11 mouse cellular contexts compared by ENCODE assay signal in the genomic region with DNA sequence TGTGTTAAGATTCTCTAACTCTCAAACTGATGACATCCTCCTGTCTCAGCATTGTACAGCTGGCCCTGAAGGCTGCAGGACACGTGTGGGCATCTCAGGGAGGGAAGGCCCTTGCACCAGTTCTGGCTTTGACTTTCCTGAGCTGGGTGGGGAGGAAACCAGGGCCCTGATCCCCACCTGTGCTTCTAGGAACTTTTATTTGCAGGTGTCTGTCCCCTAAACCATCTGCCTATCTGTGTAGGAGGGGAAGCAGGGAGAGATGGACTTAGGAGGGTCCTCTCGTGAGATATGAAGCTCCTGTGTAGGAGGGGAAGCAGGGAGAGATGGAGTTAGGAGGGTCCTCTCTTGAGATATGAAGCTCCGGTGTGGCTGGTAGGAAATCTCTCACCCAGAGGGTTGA. TPM values are rescaled to one million over a fixed set of nuclear protein-coding genes. Genes with fewer than 3 reads are reported as not detected.
A peak's percentile ranks its signal among the peaks of the same experiment; 100 is the strongest.
DNase-seq lines count a peak whose midpoint lies in the region; ATAC-seq and TF ChIP-seq lines count a peak whose summit lies in the region.
"Had no signal": no experiment of that assay in that cellular context is flagged by ENCODE, and none has a peak within 500 bp of the region (broad histone marks: within the 10 kb centered on the region; RNA-seq: fewer than 3 reads in every experiment).

No protein-coding gene starts in this region.

- H3K27ac ChIP-seq in kidney, adult 2 months (ENCODE audit: insufficient read depth, low read depth, low read length): peak overlapping the region; percentile 95
- H3K27ac ChIP-seq in embryonic facial prominence, embryonic 10.5 days (replicated peaks): peak overlapping the region; percentile 91
- H3K27ac ChIP-seq in limb, embryonic 13.5 days: peak overlapping the region; percentile 98
- H3K27ac ChIP-seq: hindbrain, postnatal 0 days had no signal

- no peak for TF ChIP-seq POLR2A in kidney, adult 2 months (IDR thresholded peaks at IDR 0.05; ENCODE audit: low read depth, low read length)

- no peak for DNase-seq in kidney, adult 2 months
- DNase-seq in kidney, adult 9 months: no peak
- DNase-seq in 3T3-L1 (ENCODE audit: low read depth, low spot score): peak; percentile 25
- no peak for DNase-seq in embryonic facial prominence, embryonic 10.5 days (ENCODE audit: low spot score)
- DNase-seq in frontal cortex, postnatal 36 days (ENCODE audit: low spot score in 2 of 2): no peak
- DNase-seq in urinary bladder, adult 18-20 months (ENCODE audit: low spot score in 2 of 2): no peak
- DNase-seq: thymus, postnatal 14 days had no signal

- WGBS in kidney, adult 2 months: 48% methylated on average over 3 of the region's 3 CpGs
- 45% methylated on average over 3 of the region's 3 CpGs for whole genome bisulfite sequencing in embryonic facial prominence, embryonic 10.5 days
- 44% methylated on average over 3 of the region's 3 CpGs for WGBS in limb, embryonic 13.5 days

- H3K9me3 ChIP-seq in embryonic facial prominence, embryonic 10.5 days: no peaks in the 10 kb centered on the region
- H3K9me3 ChIP-seq in limb, embryonic 13.5 days: no peaks in the 10 kb centered on the region
- H3K9me3 ChIP-seq: neural tube, embryonic 13.5 days had no signal

- 0 out of 2 replicates have a peak overlapping the region, but pooled peaks have one; percentile 27 for H3K4me3 ChIP-seq in kidney, adult 2 months (ENCODE audit: insufficient read depth, low read depth, low read length)
- H3K4me3 ChIP-seq in embryonic facial prominence, embryonic 10.5 days: 0 out of 2 replicates have a peak overlapping the region, but pooled peaks have one; percentile 11
- no peak overlapping the region for H3K4me3 ChIP-seq in limb, embryonic 13.5 days
- H3K4me3 ChIP-seq: neural tube, embryonic 13.5 days had no signal

- no peak overlapping the region for H3K9ac ChIP-seq in limb, embryonic 13.5 days
- H3K9ac ChIP-seq: neural tube, embryonic 13.5 days had no signal

- no peaks in the 10 kb centered on the region for H3K36me3 ChIP-seq in kidney, adult 2 months (ENCODE audit: control insufficient read depth, insufficient read depth, low read length)
- peaks cover 23% of the 10 kb centered on the region for H3K36me3 ChIP-seq in embryonic facial prominence, embryonic 10.5 days (replicated peaks)
- H3K36me3 ChIP-seq in limb, embryonic 13.5 days: peaks cover 9% of the 10 kb centered on the region; the same call in 1 of the 2 replicates

- no peak overlapping the region for H3K4me2 ChIP-seq in limb, embryonic 13.5 days (replicated peaks)
- H3K4me2 ChIP-seq: neural tube, embryonic 13.5 days had no signal

- ATAC-seq in limb, embryonic 13.5 days (ENCODE audit: low FRiP score, low read depth): no peak
- ATAC-seq: forebrain, embryonic 16.5 days had no signal

- 0 out of 2 replicates have a peak, but pooled peaks cover 4% of the 10 kb centered on the region for H3K4me1 ChIP-seq in kidney, adult 2 months (ENCODE audit: control insufficient read depth, insufficient read depth, low read length)
- peaks cover 59% of the 10 kb centered on the region for H3K4me1 ChIP-seq in embryonic facial prominence, embryonic 10.5 days
- peaks cover 56% of the 10 kb centered on the region for H3K4me1 ChIP-seq in limb, embryonic 13.5 days

- TF ChIP-seq CTCF in kidney, adult 2 months (conservative IDR thresholded peaks at IDR 0.05; ENCODE audit: insufficient read depth, insufficient read length, low read depth, low read length): no peak

- H3K27me3 ChIP-seq in kidney, adult 2 months (replicated peaks; ENCODE audit: control insufficient read depth, insufficient read depth, low read length): no peaks in the 10 kb centered on the region
- H3K27me3 ChIP-seq in embryonic facial prominence, embryonic 10.5 days (replicated peaks; ENCODE audit: low read depth, poor library complexity, severe bottlenecking): no peaks in the 10 kb centered on the region
- H3K27me3 ChIP-seq in limb, embryonic 13.5 days: no peaks in the 10 kb centered on the region
- H3K27me3 ChIP-seq: neural tube, embryonic 13.5 days had no signal

RNA-seq across cellular contexts. Expression of a gene that starts 0.5 kb away (rescaled TPM):
- polyA plus RNA-seq in kidney, adult 2 months (2012; rRNA removed): 93.4 and 100 TPM in 2 replicates
- 10.6 and 11.0 TPM in 2 replicates for polyA plus RNA-seq in embryonic facial prominence, embryonic 10.5 days (2016; fragmentation: Nextera tagmentation; extraction: Ambion mirVana)
- 14.1 and 15.4 TPM in 2 replicates for polyA plus RNA-seq in limb, embryonic 13.5 days (2015; fragmentation: Nextera tagmentation; extraction: Ambion mirVana)

RNA-seq across cellular contexts. Expression of a gene that starts 32.9 kb away (rescaled TPM):
- 11.6 and 13.3 TPM in 2 replicates for polyA plus RNA-seq in kidney, adult 2 months (2012; rRNA removed)
- polyA plus RNA-seq in embryonic facial prominence, embryonic 10.5 days (2016; fragmentation: Nextera tagmentation; extraction: Ambion mirVana): 54.0 and 55.5 TPM in 2 replicates
- polyA plus RNA-seq in limb, embryonic 13.5 days (2015; fragmentation: Nextera tagmentation; extraction: Ambion mirVana): 47.6 and 54.3 TPM in 2 replicates

RNA-seq across cellular contexts. Expression of a gene that starts 37.7 kb away (rescaled TPM):
- polyA plus RNA-seq in kidney, adult 2 months (2012; rRNA removed): not detected in 2 replicates
- 0.09 and 0.14 TPM in 2 replicates for polyA plus RNA-seq in embryonic facial prominence, embryonic 10.5 days (2016; fragmentation: Nextera tagmentation; extraction: Ambion mirVana)
- 1.3 and 1.7 TPM in 2 replicates for polyA plus RNA-seq in limb, embryonic 13.5 days (2015; fragmentation: Nextera tagmentation; extraction: Ambion mirVana)
- polyA plus RNA-seq: forebrain, embryonic 16.5 days; neural tube, embryonic 13.5 days had no signal

RNA-seq across cellular contexts. Expression of a gene that starts 50.3 kb away (rescaled TPM):
- 42.6 and 51.3 TPM in 2 replicates for polyA plus RNA-seq in kidney, adult 2 months (2012; rRNA removed)
- 24.4 and 27.5 TPM in 2 replicates for polyA plus RNA-seq in embryonic facial prominence, embryonic 10.5 days (2016; fragmentation: Nextera tagmentation; extraction: Ambion mirVana)
- 26.5 and 27.2 TPM in 2 replicates for polyA plus RNA-seq in limb, embryonic 13.5 days (2015; fragmentation: Nextera tagmentation; extraction: Ambion mirVana)
